Mouse (Mus musculus) brain, embryonic 14.5 days (tissue): ENCODE measurements around the gene Sumf1. TPM values are rescaled to one million over a fixed set of nuclear protein-coding genes. Genes with fewer than 3 reads are reported as not detected.

Experiments used
- DNase-seq: peaks from one replicate; pipeline ENCODE4 v3.0.0-alpha.2; 2011; ENCODE audit warnings: low read depth
- CTCF ChIP-seq: fragments of 200-500 bp; IDR thresholded peaks from 2 replicates; pipeline ENCODE4 v1.5.1; 2012; ENCODE audit warnings: inconsistent platforms, mild to moderate bottlenecking, moderate library complexity, borderline replicate concordance; ENCODE audit not compliant: insufficient read depth, insufficient read length; ENCODE audit errors: extremely low read depth
- POLR2A ChIP-seq: fragments of 200-500 bp; IDR thresholded peaks from 2 replicates; pipeline ENCODE4 v1.6.1; 2012; ENCODE audit warnings: mild to moderate bottlenecking, inconsistent platforms, borderline replicate concordance; ENCODE audit not compliant: poor library complexity, insufficient read depth, insufficient read length, severe bottlenecking; ENCODE audit errors: extremely low read depth
- polyA plus RNA-seq: library from polyadenylated mRNA; depleted of rRNA; stranded (reverse); fragments of >200 nt; gene quantifications from 2 replicates; pipeline ENCODE4 v1.2.3, GENCODE M21; 2012

Sumf1 gene
- polyA plus RNA-seq, 1 experiment, result 9.8 TPM

GRCm38 (mm10) chr6:108198286-108198685, 12.9 kb upstream of the Sumf1 start:
- DNase-seq, result no peak
- TF ChIP-seq POLR2A (no peak), CTCF (no peak)

- no peak for TF ChIP-seq POLR2A
- no peak for TF ChIP-seq CTCF
- no peak for DNase-seq
These were observed 11.7 kb upstream of the Sumf1 start for GRCm38 (mm10) chr6:108197117-108197516.

- DNase-seq, result no peak
- TF ChIP-seq POLR2A (no peak), CTCF (no peak)
These were observed 11.3 kb upstream of the Sumf1 start for GRCm38 (mm10) chr6:108196665-108197064.

GRCm38 (mm10) chr6:108192632-108193031, 7.2 kb upstream of the Sumf1 start:
- TF ChIP-seq CTCF (no peak), POLR2A (no peak)
- DNase-seq, result peak; percentile 11

GRCm38 (mm10) chr6:108190690-108191089, 5.3 kb upstream of the Sumf1 start:
- no peak for DNase-seq
- TF ChIP-seq POLR2A (no peak), CTCF (no peak)

GRCm38 (mm10) chr6:108185685-108186009, 265 bp upstream of the Sumf1 start:
- TF ChIP-seq CTCF, result no peak
- DNase-seq, result no peak

GRCm38 (mm10) chr6:108179087-108179486, 6.3 kb downstream of the Sumf1 start:
- DNase-seq, result no peak
- TF ChIP-seq POLR2A (no peak), CTCF (no peak)

GRCm38 (mm10) chr6:108174181-108174580, 11.2 kb downstream of the Sumf1 start:
- DNase-seq, result no peak
- TF ChIP-seq POLR2A, result no peak

- no peak for DNase-seq
- TF ChIP-seq POLR2A, result no peak
- TF ChIP-seq CTCF, result no peak
These were observed 13.2 kb downstream of the Sumf1 start for GRCm38 (mm10) chr6:108172219-108172618.

GRCm38 (mm10) chr6:108169466-108169865, 15.9 kb downstream of the Sumf1 start:
- no peak for TF ChIP-seq POLR2A
- DNase-seq, result no peak

- DNase-seq, result no peak
- TF ChIP-seq POLR2A (no peak), CTCF (no peak)
These were observed 16.7 kb downstream of the Sumf1 start for GRCm38 (mm10) chr6:108168723-108169122.

- TF ChIP-seq CTCF (no peak), POLR2A (no peak)
- DNase-seq, result no peak
These were observed 17.3 kb downstream of the Sumf1 start for GRCm38 (mm10) chr6:108167946-108168680.

GRCm38 (mm10) chr6:108165598-108165997, 19.8 kb downstream of the Sumf1 start:
- DNase-seq, result no peak
- no peak for TF ChIP-seq CTCF

- no peak for TF ChIP-seq CTCF
- TF ChIP-seq POLR2A, result no peak
These were observed 20.4 kb downstream of the Sumf1 start for GRCm38 (mm10) chr6:108164935-108165334.

GRCm38 (mm10) chr6:108160608-108161007, 24.8 kb downstream of the Sumf1 start:
- TF ChIP-seq POLR2A, result no peak
- TF ChIP-seq CTCF, result no peak
- DNase-seq, result no peak

More at GRCm38 (mm10) chr6:108164935-108165334, 20.4 kb downstream of the Sumf1 start:
- no peak for DNase-seq

- DNase-seq, result no peak
- TF ChIP-seq CTCF (no peak), POLR2A (no peak)
These were observed 28.5 kb downstream of the Sumf1 start for GRCm38 (mm10) chr6:108156881-108157280.

- DNase-seq, result no peak
- no peak for TF ChIP-seq CTCF
- no peak for TF ChIP-seq POLR2A
These were observed 31.1 kb downstream of the Sumf1 start for GRCm38 (mm10) chr6:108154243-108154642.
